Mouse (Mus musculus) limb, embryonic 13.5 days (tissue): Measurements from ENCODE around the gene H2-Ke6. TPM values are rescaled to one million over a fixed set of nuclear protein-coding genes. Genes with fewer than 3 reads are reported as not detected.
A peak's percentile ranks its signal among the peaks of the same experiment; 100 is the strongest.
"Not testable (repeated sequence)": the region's sequence is repeated elsewhere in the genome, so short reads cannot be mapped to it uniquely, and the experiment has no call there.

ENCODE experiments used
- ATAC-seq: fragments of 200-750 bp; cut with Nextera tagmentation; 2 replicates; pipeline ENCODE4 v1.8.0; 2017; ENCODE audit warnings: low read depth, moderate number of reproducible peaks, moderate TSS enrichment; ENCODE audit not compliant: low FRiP score
- H3K27ac ChIP-seq: fragments of 300-500 bp; sonication (generic); 2 replicates; pipeline ENCODE4 v1.5.1; 2015; ENCODE audit warnings: inconsistent platforms, mild to moderate bottlenecking, moderate library complexity
- H3K27me3 ChIP-seq: fragments of 300-500 bp; sonication (generic); 2 replicates; pipeline ENCODE4 v1.6.1; 2015; ENCODE audit warnings: mild to moderate bottlenecking, inconsistent platforms
- H3K36me3 ChIP-seq: fragments of 300-500 bp; sonication (generic); 2 replicates; pipeline ENCODE4 v1.6.1; 2015; ENCODE audit warnings: inconsistent platforms, mild to moderate bottlenecking, moderate library complexity
- H3K4me1 ChIP-seq: fragments of 300-500 bp; sonication (generic); 2 replicates; pipeline ENCODE4 v1.6.1; 2015; ENCODE audit warnings: inconsistent platforms
- H3K4me2 ChIP-seq: fragments of 300-500 bp; sonication (generic); replicated peaks from 2 replicates; pipeline ENCODE4 v1.6.1; 2015; ENCODE audit warnings: inconsistent platforms, mild to moderate bottlenecking, moderate library complexity
- H3K4me3 ChIP-seq: fragments of 300-500 bp; sonication (generic); 2 replicates; pipeline ENCODE4 v1.5.1; 2015; ENCODE audit warnings: moderate library complexity, mild to moderate bottlenecking, inconsistent platforms
- H3K9ac ChIP-seq: fragments of 300-500 bp; sonication (generic); 2 replicates; pipeline ENCODE4 v1.6.1; 2015; ENCODE audit warnings: mild to moderate bottlenecking, inconsistent platforms
- H3K9me3 ChIP-seq: fragments of 300-500 bp; sonication (generic); 2 replicates; pipeline ENCODE4 v1.6.1; 2016; ENCODE audit warnings: inconsistent platforms
- WGBS: fragments of 180-500 bp; shearing (Covaris S2); methylation state at CpG from one replicate; pipeline ENCODE4 v1.1.7; 2015; 5-methylcytosine and 5-hydroxymethylcytosine counted together
- microRNA counts: library from miRNA; unstranded; fragments of <30 nt; microRNA quantifications from one replicate; lab custom pipeline; 2016
- microRNA-seq: library from miRNA; unstranded; fragments of <30 nt; microRNA quantifications from one replicate; pipeline ENCODE4, GENCODE M21; 2016
- polyA plus RNA-seq: library from polyadenylated mRNA; unstranded; fragments of >200 nt; fragmentation: Nextera tagmentation; extraction: Ambion mirVana; gene quantifications from 2 replicates; pipeline ENCODE4 v1.2.1, GENCODE M21; 2015

The H2-Ke6 gene
- polyA plus RNA-seq, 1 experiment from 2014 or later = 59.4 TPM

DNA sequence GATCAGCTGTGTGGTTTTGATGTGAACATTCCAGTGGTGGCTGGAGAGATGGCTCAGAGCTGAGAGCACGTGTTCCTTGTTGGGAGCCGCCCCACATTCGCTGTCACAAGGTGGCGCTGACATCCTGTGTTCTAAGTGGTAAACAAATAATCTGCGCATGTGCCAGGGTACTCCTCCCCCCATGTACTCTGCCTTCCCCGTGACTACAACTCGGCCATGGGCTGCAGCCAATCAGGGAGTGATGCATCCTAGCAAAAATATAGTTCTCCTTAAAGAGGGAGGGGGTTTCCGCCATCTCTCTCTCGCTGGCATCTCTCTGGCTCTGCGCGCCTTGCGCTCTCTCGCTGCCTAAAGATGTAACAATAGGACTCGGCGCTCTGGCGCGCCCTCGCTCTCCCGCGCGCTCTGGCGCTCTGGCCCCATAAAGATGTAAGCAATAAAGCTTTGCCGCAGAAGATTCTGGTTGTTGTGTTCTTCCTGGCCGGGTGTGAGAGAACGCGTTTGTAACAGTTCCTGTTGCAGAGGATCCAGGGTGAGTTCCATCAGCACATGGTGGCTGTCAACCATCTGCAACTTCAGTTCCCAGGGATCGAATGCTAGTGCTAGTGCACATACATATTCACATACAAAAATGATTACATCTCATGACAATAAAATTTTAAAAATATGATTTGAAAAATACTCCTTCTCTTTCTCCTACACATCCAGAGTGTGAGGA, 46.5 kb downstream of the H2-Ke6 start:
- peak; percentile 94 for ATAC-seq
- not testable (repeated sequence) for H3K36me3 ChIP-seq, H3K9me3 ChIP-seq
- peak overlapping the region; percentile 78 for H3K27ac ChIP-seq
- under 1% methylated on average over 27 of the region's 27 CpGs for WGBS
- H3K4me1 ChIP-seq = peaks cover 25% of the 10 kb centered on the region
- peak overlapping the region; percentile 69 for H3K9ac ChIP-seq
- peaks cover 46% of the 10 kb centered on the region for H3K27me3 ChIP-seq
- H3K4me3 ChIP-seq = peak overlapping the region; percentile 54
- H3K4me2 ChIP-seq = peak overlapping the region; percentile 70

- Histone ChIP-seq H3K4me2 (peak overlapping the region; percentile 70), H3K9ac (no peak overlapping the region), H3K9me3 (no peaks in the 10 kb centered on the region), H3K27me3 (peaks cover 56% of the 10 kb centered on the region), H3K4me3 (peak overlapping the region; percentile 54; the same call in 1 of the 2 replicates), H3K27ac (no peak overlapping the region), H3K36me3 (no peaks in the 10 kb centered on the region), H3K4me1 (peaks cover 25% of the 10 kb centered on the region)
- no peak for ATAC-seq
- 73% methylated on average over 19 of the region's 19 CpGs for WGBS
Observed at GRCm38 (mm10) chr17:33980181-33981035, 47.5 kb downstream of the H2-Ke6 start.

GRCm38 (mm10) chr17:33979512-33980050, 48.3 kb downstream of the H2-Ke6 start:
- Histone ChIP-seq H3K4me3 (no peak overlapping the region), H3K4me1 (peaks cover 25% of the 10 kb centered on the region), H3K36me3 (no peaks in the 10 kb centered on the region), H3K27ac (no peak overlapping the region), H3K9me3 (no peaks in the 10 kb centered on the region), H3K27me3 (peaks cover 64% of the 10 kb centered on the region), H3K9ac (no peak overlapping the region), H3K4me2 (no peak overlapping the region)
- no peak for ATAC-seq
- 75% methylated on average over 6 of the region's 6 CpGs for WGBS

DNA sequence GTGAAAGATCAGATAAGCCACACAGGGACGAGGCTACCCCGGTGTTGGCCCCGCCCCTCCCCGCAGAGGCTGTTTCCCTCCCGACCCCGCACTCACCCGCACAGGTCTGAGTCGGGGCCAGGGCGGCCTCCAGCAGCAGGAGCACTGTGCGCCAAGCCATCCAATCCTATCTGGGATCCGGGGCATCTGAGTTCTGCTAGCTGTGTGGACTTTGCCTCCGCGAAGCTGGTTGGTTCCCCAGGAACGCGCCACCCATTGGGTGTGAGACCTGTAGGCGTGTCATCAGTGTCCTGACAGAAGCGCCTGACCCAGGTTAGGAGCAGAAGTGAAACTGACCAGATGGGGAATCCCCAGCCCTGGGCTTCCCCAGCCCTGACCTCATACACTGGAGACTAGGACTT, 49.2 kb downstream of the H2-Ke6 start:
- no peak overlapping the region for H3K27ac ChIP-seq
- H3K4me3 ChIP-seq = peak overlapping the region; percentile 37
- H3K4me2 ChIP-seq = peak overlapping the region; percentile 62
- H3K36me3 ChIP-seq = no peaks in the 10 kb centered on the region
- peak overlapping the region; percentile 39 for H3K9ac ChIP-seq
- H3K9me3 ChIP-seq = no peaks in the 10 kb centered on the region
- WGBS = 0% methylated on average over 17 of the region's 17 CpGs
- peaks cover 25% of the 10 kb centered on the region for H3K4me1 ChIP-seq
- ATAC-seq = peak; percentile 39; the same call in 1 of the 2 replicates
- peaks cover 72% of the 10 kb centered on the region for H3K27me3 ChIP-seq

DNA sequence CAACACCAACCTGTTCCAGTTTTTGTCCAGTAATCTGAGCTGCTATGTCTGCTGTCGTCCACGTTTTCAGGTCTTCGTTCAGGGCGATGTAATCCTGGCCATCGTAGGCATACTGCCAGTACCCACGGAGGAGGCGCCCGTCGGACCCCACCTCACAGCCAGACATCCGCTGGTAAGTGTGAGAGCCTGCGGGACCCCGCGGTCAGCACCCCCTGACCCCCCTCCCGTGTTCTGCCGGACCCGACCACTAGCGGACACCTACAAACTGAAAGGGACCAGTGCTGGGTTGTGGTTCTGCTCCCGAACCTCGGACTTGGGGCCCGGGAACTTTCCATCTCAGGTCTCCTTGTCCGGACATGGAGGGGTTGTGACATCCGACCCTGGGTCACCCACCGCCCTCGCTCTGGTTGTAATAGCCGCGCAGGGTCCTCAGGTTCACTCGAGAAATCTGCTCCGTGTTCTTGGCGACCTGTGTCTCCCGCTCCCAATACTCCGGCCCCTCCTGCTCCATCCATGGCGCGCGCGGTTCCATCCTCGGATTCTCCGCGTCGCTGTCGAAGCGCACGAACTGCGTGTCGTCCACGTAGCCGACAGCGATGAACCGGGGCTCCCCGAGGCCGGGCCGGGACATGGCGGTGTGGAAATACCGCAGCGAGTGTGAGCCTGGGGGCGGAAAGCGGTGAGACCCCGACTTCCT, 49.9 kb downstream of the H2-Ke6 start:
- H3K9me3 ChIP-seq = no peaks in the 10 kb centered on the region
- H3K27me3 ChIP-seq = peaks cover 78% of the 10 kb centered on the region
- no peaks in the 10 kb centered on the region for H3K36me3 ChIP-seq
- no peak overlapping the region for H3K27ac ChIP-seq
- no peak for ATAC-seq
- H3K9ac ChIP-seq = peak overlapping the region; percentile 39
- H3K4me3 ChIP-seq = peak overlapping the region; percentile 37
- H3K4me2 ChIP-seq = peak overlapping the region; percentile 62
- peaks cover 25% of the 10 kb centered on the region for H3K4me1 ChIP-seq
- 2% methylated on average over 56 of the region's 57 CpGs for WGBS

MicroRNA genes within 50 kb of the gene (microRNA counts, 519-probe panel; counts per million panel counts)
- microRNA mmu-miR-219 (lab: Ali Mortazavi, UCI) = not detected

Small RNA genes within 50 kb of the gene (microRNA-seq; reads per million reads assigned to microRNA genes)
- gene Mir219a-1 (0.52 reads per million), gene Mir219c (not detected)

Other genes starting within 250 kb of the H2-Ke6 start
- 53.8 and 55.9 TPM in 2 replicates for gene Angptl4, start 246.2 kb downstream of the H2-Ke6 start, polyA plus RNA-seq
- gene Kank3, start 217.5 kb downstream of the H2-Ke6 start, polyA plus RNA-seq = 27.6 and 29.1 TPM in 2 replicates
- gene Rps28, start 203.5 kb downstream of the H2-Ke6 start, polyA plus RNA-seq = 962 and 978 TPM in 2 replicates
- 454 and 498 TPM in 2 replicates for gene Ndufa7, start 203.5 kb downstream of the H2-Ke6 start, polyA plus RNA-seq
- 67.0 and 69.7 TPM in 2 replicates for gene Cd320, start 185.0 kb downstream of the H2-Ke6 start, polyA plus RNA-seq
- gene Gm7029, start 154.2 kb downstream of the H2-Ke6 start, polyA plus RNA-seq = not detected in 2 replicates
- 8.1 and 10.0 TPM in 2 replicates for gene Kifc1, start 137.4 kb downstream of the H2-Ke6 start, polyA plus RNA-seq
- gene Platr17, start 122.9 kb downstream of the H2-Ke6 start, polyA plus RNA-seq = 0.27 and 0.55 TPM in 2 replicates
- gene Daxx, start 118.6 kb downstream of the H2-Ke6 start, polyA plus RNA-seq = 59.6 and 65.4 TPM in 2 replicates
- gene Tapbp, start 112.2 kb downstream of the H2-Ke6 start, polyA plus RNA-seq = 27.4 and 28.4 TPM in 2 replicates
- gene Zbtb22, start 112.2 kb downstream of the H2-Ke6 start, polyA plus RNA-seq = 16.3 and 16.6 TPM in 2 replicates
- gene Rgl2, start 98.5 kb downstream of the H2-Ke6 start, polyA plus RNA-seq = 54.2 and 59.2 TPM in 2 replicates
- 167 and 171 TPM in 2 replicates for gene Pfdn6, start 87.7 kb downstream of the H2-Ke6 start, polyA plus RNA-seq
- 35.4 and 37.0 TPM in 2 replicates for gene Wdr46, start 87.4 kb downstream of the H2-Ke6 start, polyA plus RNA-seq
- gene B3galt4, start 76.6 kb downstream of the H2-Ke6 start, polyA plus RNA-seq = 8.0 and 9.2 TPM in 2 replicates
- gene Vps52, start 72.2 kb downstream of the H2-Ke6 start, polyA plus RNA-seq = 46.8 and 49.4 TPM in 2 replicates
- gene Rps18, start 72.1 kb downstream of the H2-Ke6 start, polyA plus RNA-seq = 1,649 and 1,723 TPM in 2 replicates
- 7.3 and 12.2 TPM in 2 replicates for gene H2-K1, start 27.7 kb downstream of the H2-Ke6 start, polyA plus RNA-seq
- gene Ring1, start 3.4 kb downstream of the H2-Ke6 start, polyA plus RNA-seq = 19.1 and 19.8 TPM in 2 replicates
- gene Slc39a7, start 3.6 kb upstream of the H2-Ke6 start, polyA plus RNA-seq = 237 and 244 TPM in 2 replicates
- gene Rxrb, start 3.8 kb upstream of the H2-Ke6 start, polyA plus RNA-seq = 56.1 and 59.1 TPM in 2 replicates
- gene Col11a2, start 11.4 kb upstream of the H2-Ke6 start, polyA plus RNA-seq = 46.3 and 56.6 TPM in 2 replicates
- gene H2-Oa, start 64.3 kb upstream of the H2-Ke6 start, polyA plus RNA-seq = 0.55 and 0.65 TPM in 2 replicates
- gene H2-DMa, start 91.5 kb upstream of the H2-Ke6 start, polyA plus RNA-seq = 14.2 and 15.6 TPM in 2 replicates
- 132 and 133 TPM in 2 replicates for gene Brd2, start 94.6 kb upstream of the H2-Ke6 start, polyA plus RNA-seq
- gene H2-DMb2, start 115.2 kb upstream of the H2-Ke6 start, polyA plus RNA-seq = 0.15 and 0.38 TPM in 2 replicates
- 1.5 and 1.7 TPM in 2 replicates for gene H2-DMb1, start 125.0 kb upstream of the H2-Ke6 start, polyA plus RNA-seq
- 8.0 and 8.4 TPM in 2 replicates for gene Tap1, start 159.5 kb upstream of the H2-Ke6 start, polyA plus RNA-seq
- gene Psmb9, start 159.7 kb upstream of the H2-Ke6 start, polyA plus RNA-seq = 2.7 and 3.6 TPM in 2 replicates
- gene Psmb8, start 169.7 kb upstream of the H2-Ke6 start, polyA plus RNA-seq = 5.5 and 5.6 TPM in 2 replicates
- 2.0 and 3.1 TPM in 2 replicates for gene Tap2, start 175.5 kb upstream of the H2-Ke6 start, polyA plus RNA-seq
- not detected in 2 replicates for gene H2-Ob, start 210.8 kb upstream of the H2-Ke6 start, polyA plus RNA-seq
- 2.9 and 4.2 TPM in 2 replicates for gene H2-Ab1, start 229.6 kb upstream of the H2-Ke6 start, polyA plus RNA-seq